Mouse (Mus musculus) natural killer cell, adult 2 months (primary cell): ENCODE data around the gene Lamb3.

Experiments
- DNase-seq, 2 experiments: peaks; one replicate each; pipeline ENCODE4 v3.0.0; 2022; ENCODE audit warnings: low spot score in 2 of 2

Gene Lamb3

GRCm38 (mm10) chr1:193342198-193342946 is 134.9 kb downstream of the Lamb3 start:
- DNase-seq, result no peak

GRCm38 (mm10) chr1:193343853-193344252 is 136.4 kb downstream of the Lamb3 start:
- DNase-seq, result no peak

GRCm38 (mm10) chr1:193344976-193345375 is 137.5 kb downstream of the Lamb3 start:
- DNase-seq, result no peak

GRCm38 (mm10) chr1:193346908-193347307 is 139.4 kb downstream of the Lamb3 start:
- DNase-seq, result no peak

GRCm38 (mm10) chr1:193348261-193348962 is 140.9 kb downstream of the Lamb3 start:
- no peak for DNase-seq

- peak in 1 of 2 experiments; percentile 17 for DNase-seq
These were observed 142.4 kb downstream of the Lamb3 start for GRCm38 (mm10) chr1:193349702-193350545.

- DNase-seq, result no peak
These were observed 143.0 kb downstream of the Lamb3 start for GRCm38 (mm10) chr1:193350546-193350801.

GRCm38 (mm10) chr1:193351583-193351982 is 144.1 kb downstream of the Lamb3 start:
- no peak for DNase-seq

- DNase-seq, result no peak
These were observed 151.7 kb downstream of the Lamb3 start for GRCm38 (mm10) chr1:193359199-193359598.

- DNase-seq, result no peak
These were observed 153.7 kb downstream of the Lamb3 start for GRCm38 (mm10) chr1:193361181-193361580.

GRCm38 (mm10) chr1:193362078-193362477 is 154.6 kb downstream of the Lamb3 start:
- DNase-seq, result no peak

- DNase-seq, result peak; percentile 26 to 50
These were observed 156.3 kb downstream of the Lamb3 start for GRCm38 (mm10) chr1:193363801-193364231.

GRCm38 (mm10) chr1:193368055-193368454 is 160.6 kb downstream of the Lamb3 start:
- no peak for DNase-seq

- DNase-seq, result no peak
These were observed 161.6 kb downstream of the Lamb3 start for GRCm38 (mm10) chr1:193369091-193369490.

GRCm38 (mm10) chr1:193370096-193370495 is 162.6 kb downstream of the Lamb3 start, which contains the start of gene Camk1g:
Gene Camk1g (minus strand): TSS chr1:193370298.
- DNase-seq, result no peak

GRCm38 (mm10) chr1:193373906-193374413 is 166.5 kb downstream of the Lamb3 start:
- no peak for DNase-seq

- DNase-seq, result peak; percentile 6 to 39
These were observed 169.1 kb downstream of the Lamb3 start for GRCm38 (mm10) chr1:193376478-193377134.

- DNase-seq, result no peak
These were observed 172.1 kb downstream of the Lamb3 start for GRCm38 (mm10) chr1:193379634-193380033.

- DNase-seq, result no peak
These were observed 173.4 kb downstream of the Lamb3 start for GRCm38 (mm10) chr1:193380877-193381276.

GRCm38 (mm10) chr1:193381597-193382404 is 174.3 kb downstream of the Lamb3 start:
- no peak for DNase-seq

GRCm38 (mm10) chr1:193382435-193382834 is 174.9 kb downstream of the Lamb3 start:
- no peak for DNase-seq
